Mouse (Mus musculus) heart, embryonic 14.5 days (tissue): ENCODE data around the gene Ndufa12. TPM values are rescaled to one million over a fixed set of nuclear protein-coding genes. Genes with fewer than 3 reads are reported as not detected.

ENCODE experiments used
- ATAC-seq: fragments of 200-750 bp; cut with Nextera tagmentation; 2 replicates; pipeline ENCODE4 v1.8.0; 2017; ENCODE audit warnings: low read depth, moderate TSS enrichment; ENCODE audit not compliant: insufficient number of reproducible peaks, insufficient read depth, low FRiP score
- H3K27ac ChIP-seq, 2 experiments: fragments of 200-500 bp in 1 of 2; fragments of 300-500 bp in 1 of 2; sonication (generic) in 1 of 2; replicated peaks in 1 of 2; 2 replicates each; pipeline ENCODE4 v1.5.1; 2012 to 2014; ENCODE audit warnings: low read depth in 2 of 2, low read length in 2 of 2, control low read depth in 1 of 2, mild to moderate bottlenecking in 1 of 2, mixed read lengths in 1 of 2; ENCODE audit not compliant: control insufficient read depth in 1 of 2, insufficient read depth in 1 of 2
- H3K27me3 ChIP-seq: fragments of 300-500 bp; sonication (generic); 2 replicates; pipeline ENCODE4 v1.6.1; 2014; ENCODE audit warnings: mild to moderate bottlenecking, low read length, control low read depth; ENCODE audit not compliant: control insufficient read depth, insufficient read depth
- H3K36me3 ChIP-seq: fragments of 300-500 bp; sonication (generic); 2 replicates; pipeline ENCODE4 v1.6.1; 2014; ENCODE audit warnings: mild to moderate bottlenecking, control low read depth, low read length, mixed read lengths; ENCODE audit not compliant: control insufficient read depth, insufficient read depth
- H3K4me1 ChIP-seq, 2 experiments: fragments of 200-500 bp in 1 of 2; fragments of 300-500 bp in 1 of 2; sonication (generic) in 1 of 2; 2 replicates each; pipeline ENCODE4 v1.6.1; 2012 to 2014; ENCODE audit warnings: low read length in 2 of 2, control low read depth in 1 of 2, mixed read lengths in 1 of 2; ENCODE audit not compliant: control insufficient read depth in 2 of 2, insufficient read depth in 2 of 2
- H3K4me2 ChIP-seq: fragments of 300-500 bp; sonication (generic); 2 replicates; pipeline ENCODE4 v1.6.1; 2014; ENCODE audit warnings: mild to moderate bottlenecking, low read length
- H3K4me3 ChIP-seq, 2 experiments: fragments of 200-500 bp in 1 of 2; fragments of 300-500 bp in 1 of 2; sonication (generic) in 1 of 2; 2 replicates each; pipeline ENCODE4 v1.5.1; 2012 to 2014; ENCODE audit warnings: low read length in 2 of 2, mild to moderate bottlenecking in 2 of 2, control low read depth in 1 of 2, low read depth in 1 of 2, moderate library complexity in 1 of 2; ENCODE audit not compliant: control insufficient read depth in 1 of 2, insufficient read depth in 1 of 2
- H3K9ac ChIP-seq: fragments of 300-500 bp; sonication (generic); 2 replicates; pipeline ENCODE4 v1.6.1; 2014; ENCODE audit warnings: mild to moderate bottlenecking, low read length
- H3K9me3 ChIP-seq: fragments of 300-500 bp; sonication (generic); 2 replicates; pipeline ENCODE4 v1.6.1; 2016; ENCODE audit warnings: low read length, control low read depth; ENCODE audit not compliant: control insufficient read depth
- WGBS: fragments of 180-500 bp; shearing (Covaris S2); extraction: QIAGEN DNeasy Blood & Tissue Kit; methylation state at CpG from one replicate; pipeline ENCODE4 v1.1.7; 2014; 5-methylcytosine and 5-hydroxymethylcytosine counted together
- polyA plus RNA-seq: library from polyadenylated mRNA; unstranded; fragments of >200 nt; fragmentation: Nextera tagmentation; extraction: Ambion mirVana; gene quantifications from 2 replicates; pipeline ENCODE4 v1.2.1, GENCODE M21; 2014

Ndufa12 gene
- polyA plus RNA-seq, 1 experiment from 2014 or later: 744 TPM

GRCm38 (mm10) chr10:94235200-94235599 lies 36.7 kb downstream of the Ndufa12 start:
- 55% methylated on average over 4 of the region's 4 CpGs for WGBS
- no peak for ATAC-seq
- H3K27ac ChIP-seq: no peak overlapping the region
- H3K27me3 ChIP-seq: no peaks in the 10 kb centered on the region
- no peaks in the 10 kb centered on the region for H3K4me1 ChIP-seq
- H3K4me3 ChIP-seq: no peak overlapping the region
- no peak overlapping the region for H3K9ac ChIP-seq
- H3K4me2 ChIP-seq: no peak overlapping the region
- no peaks in the 10 kb centered on the region for H3K9me3 ChIP-seq
- no peaks in the 10 kb centered on the region for H3K36me3 ChIP-seq

GRCm38 (mm10) chr10:94241346-94241745 lies 42.8 kb downstream of the Ndufa12 start:
- 60% methylated on average over 2 of the region's 2 CpGs for WGBS
- ATAC-seq: no peak

GRCm38 (mm10) chr10:94247748-94248349 lies 49.3 kb downstream of the Ndufa12 start:
- Histone ChIP-seq H3K27me3 (no peaks in the 10 kb centered on the region), H3K9me3 (no peaks in the 10 kb centered on the region), H3K4me2 (no peak overlapping the region), H3K4me1 (peaks cover 11 to 15% of the 10 kb centered on the region in 2 experiments), H3K36me3 (no peaks in the 10 kb centered on the region), H3K4me3 (no peak overlapping the region), H3K9ac (no peak overlapping the region), H3K27ac (no peak overlapping the region)
- 83% methylated on average over 7 of the region's 7 CpGs for WGBS
- no peak for ATAC-seq

More at GRCm38 (mm10) chr10:94241346-94241745, 42.8 kb downstream of the Ndufa12 start:
- H3K4me1 ChIP-seq: no peaks in the 10 kb centered on the region
- H3K4me2 ChIP-seq: no peak overlapping the region
- no peak overlapping the region for H3K9ac ChIP-seq
- H3K9me3 ChIP-seq: no peaks in the 10 kb centered on the region
- no peak overlapping the region for H3K4me3 ChIP-seq
- no peaks in the 10 kb centered on the region for H3K36me3 ChIP-seq
- H3K27me3 ChIP-seq: no peaks in the 10 kb centered on the region
- no peak overlapping the region for H3K27ac ChIP-seq

- Histone ChIP-seq H3K27ac (peak overlapping the region; percentile 60 to 65), H3K4me1 (peaks cover 16 to 19% of the 10 kb centered on the region in 2 experiments)
- 23% methylated on average over 22 of the region's 22 CpGs for WGBS
These were observed 51.3 kb downstream of the Ndufa12 start for GRCm38 (mm10) chr10:94249575-94250456.

GRCm38 (mm10) chr10:94253260-94253807 lies 54.8 kb downstream of the Ndufa12 start:
- Histone ChIP-seq H3K27me3 (no peaks in the 10 kb centered on the region), H3K4me3 (no peak overlapping the region), H3K4me2 (no peak overlapping the region), H3K4me1 (peaks cover 16 to 19% of the 10 kb centered on the region in 2 experiments), H3K27ac (no peak overlapping the region), H3K9me3 (no peaks in the 10 kb centered on the region), H3K36me3 (no peaks in the 10 kb centered on the region), H3K9ac (no peak overlapping the region)
- no peak for ATAC-seq
- 46% methylated on average over 17 of the region's 17 CpGs for WGBS

More at GRCm38 (mm10) chr10:94249575-94250456, 51.3 kb downstream of the Ndufa12 start:
- peak; percentile 79 for ATAC-seq
- Histone ChIP-seq H3K27me3 (no peaks in the 10 kb centered on the region), H3K4me3 (no peak overlapping the region), H3K9me3 (no peaks in the 10 kb centered on the region), H3K36me3 (no peaks in the 10 kb centered on the region), H3K4me2 (peak overlapping the region; percentile 55), H3K9ac (no peak overlapping the region)

GRCm38 (mm10) chr10:94254766-94255165 lies 56.2 kb downstream of the Ndufa12 start:
- no peaks in the 10 kb centered on the region for H3K36me3 ChIP-seq
- no peak overlapping the region for H3K27ac ChIP-seq
- no peak overlapping the region for H3K9ac ChIP-seq
- no peaks in the 10 kb centered on the region for H3K27me3 ChIP-seq
- ATAC-seq: no peak
- H3K4me3 ChIP-seq: no peak overlapping the region
- peaks cover 10 to 11% of the 10 kb centered on the region in 2 experiments for H3K4me1 ChIP-seq
- H3K9me3 ChIP-seq: no peaks in the 10 kb centered on the region
- H3K4me2 ChIP-seq: no peak overlapping the region
- 81% methylated on average over 3 of the region's 3 CpGs for WGBS

GRCm38 (mm10) chr10:94255744-94256143 lies 57.2 kb downstream of the Ndufa12 start:
- Histone ChIP-seq H3K4me3 (no peak overlapping the region), H3K4me1 (peaks cover 4 to 5% of the 10 kb centered on the region in 2 experiments; a peak in 1 of 4 replicates), H3K9me3 (no peaks in the 10 kb centered on the region), H3K9ac (no peak overlapping the region), H3K4me2 (no peak overlapping the region), H3K36me3 (no peaks in the 10 kb centered on the region), H3K27ac (no peak overlapping the region), H3K27me3 (no peaks in the 10 kb centered on the region)
- ATAC-seq: no peak
- 64% methylated on average over 6 of the region's 6 CpGs for WGBS
